Mouse (Mus musculus): ENCODE data around the gene Brd4.

Brd4 gene

DNA sequence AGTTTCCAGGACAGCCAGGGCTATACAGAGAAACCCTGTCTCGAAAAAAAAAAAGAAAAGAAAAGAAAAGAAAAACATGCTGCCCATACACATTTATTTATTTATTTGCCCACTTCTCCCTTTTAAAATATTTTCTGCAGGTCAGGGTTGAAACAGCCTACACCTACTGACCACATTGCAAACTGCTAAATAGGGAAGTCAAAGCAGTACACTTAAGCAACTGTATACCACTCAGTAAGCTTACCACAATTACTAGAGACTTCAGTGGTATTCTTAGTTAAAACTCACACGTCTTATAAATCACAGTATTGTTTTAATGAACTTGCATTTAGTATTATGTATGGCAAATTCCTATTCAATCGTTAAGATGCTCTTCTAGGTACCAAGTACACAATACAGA is 3.9 kb downstream of the Brd4 start:
- DNase-seq (ENCODE audit: low spot score), result no peak

DNA sequence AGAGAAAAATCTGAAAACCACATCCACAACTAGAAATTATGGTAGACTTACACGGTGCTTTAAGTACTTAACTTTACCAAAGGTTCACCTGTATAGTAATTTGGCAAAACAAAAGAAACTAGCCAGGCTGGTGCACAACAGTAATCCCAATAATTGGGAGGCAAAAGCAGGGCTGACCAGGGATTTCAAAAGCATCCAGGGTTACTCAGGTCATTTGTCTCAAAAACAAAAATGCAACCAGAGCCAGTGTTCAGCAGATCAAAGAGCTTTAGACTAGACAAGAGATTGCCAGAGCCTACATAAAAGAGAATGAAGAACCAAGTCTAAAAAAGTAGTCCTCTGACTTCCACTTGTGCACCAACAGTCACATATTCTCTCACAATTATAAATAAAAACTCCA is 7.3 kb downstream of the Brd4 start:
- DNase-seq (ENCODE audit: low spot score), result no peak

DNA sequence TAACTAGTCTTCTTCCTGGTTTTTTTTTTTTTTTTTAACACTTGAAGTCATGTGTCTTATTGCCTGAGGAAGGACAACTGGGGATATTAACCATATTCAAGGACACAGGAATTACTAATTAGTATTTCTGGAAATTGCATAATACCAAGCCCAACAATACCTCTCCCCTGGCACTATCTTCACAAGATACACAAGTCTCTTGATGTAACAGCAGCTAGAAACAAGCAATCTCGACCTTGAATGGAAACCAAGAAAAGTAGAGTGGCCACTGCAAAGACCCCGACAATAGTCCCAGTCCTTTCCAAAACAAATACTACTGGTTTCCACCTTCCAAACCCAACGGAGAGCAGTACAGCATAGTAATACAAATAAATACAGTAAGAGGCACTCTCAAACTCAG is 9.0 kb downstream of the Brd4 start:
- DNase-seq (ENCODE audit: low spot score), result no peak

DNA sequence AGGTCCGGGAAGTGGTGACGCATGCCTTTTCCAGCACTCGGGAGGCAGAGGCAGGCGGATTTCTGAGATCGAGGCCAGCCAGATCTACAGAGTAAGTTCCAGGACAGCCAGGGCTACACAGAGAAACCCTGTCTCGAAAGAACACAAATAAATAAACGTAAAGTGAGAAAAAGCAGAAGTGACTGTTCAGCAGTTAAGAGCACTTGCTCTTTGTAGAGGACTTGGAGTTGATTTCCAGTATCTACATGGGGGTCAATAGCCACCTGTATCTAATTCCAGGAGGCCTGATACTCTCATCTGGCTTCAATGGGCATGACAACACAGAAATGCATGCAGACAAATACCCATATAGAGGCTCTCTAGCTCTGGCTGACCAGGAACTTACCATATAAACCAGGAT is 15.4 kb downstream of the Brd4 start:
- no peak for DNase-seq (ENCODE audit: low spot score)

DNA sequence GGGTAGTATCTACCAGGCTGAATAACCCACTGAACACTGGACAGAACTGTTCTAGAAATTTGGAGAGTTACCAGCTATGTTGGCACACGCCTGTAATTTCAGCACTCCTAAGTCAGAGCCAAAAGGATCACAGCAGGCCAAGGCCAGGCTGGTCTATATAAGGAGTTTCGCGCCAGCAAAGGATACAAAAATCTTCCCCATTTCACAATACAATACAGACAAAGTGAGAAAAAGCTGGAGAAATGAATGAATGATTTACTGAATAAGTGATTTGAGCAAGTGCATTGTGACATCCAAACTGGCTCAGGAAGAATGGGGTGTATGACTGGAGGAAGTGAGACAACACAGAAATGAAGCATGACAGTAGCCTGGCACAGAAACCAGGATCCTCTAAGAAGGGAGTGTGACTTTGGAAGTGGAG is 16.0 kb downstream of the Brd4 start:
- DNase-seq (ENCODE audit: low spot score), result no peak

DNA sequence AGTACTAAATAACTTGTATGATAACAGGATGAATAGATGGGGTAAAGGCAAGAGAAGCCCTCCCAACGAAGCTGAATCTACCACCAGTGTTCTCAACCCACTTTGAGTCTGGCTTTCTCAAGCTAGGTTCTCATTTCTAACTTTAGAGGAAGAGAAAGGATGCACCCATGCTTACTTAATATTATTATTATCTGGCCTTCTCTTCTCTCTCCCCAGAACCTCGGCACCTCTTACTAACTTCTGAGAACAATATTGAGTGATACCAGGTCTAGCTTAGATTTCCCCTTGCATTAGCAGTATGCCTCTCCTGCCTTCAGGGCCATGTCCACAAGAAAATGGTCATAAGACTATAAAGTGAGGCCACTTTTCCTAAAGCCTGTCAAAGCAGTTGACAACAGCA is 16.4 kb downstream of the Brd4 start:
- no peak for DNase-seq (ENCODE audit: low spot score)

DNA sequence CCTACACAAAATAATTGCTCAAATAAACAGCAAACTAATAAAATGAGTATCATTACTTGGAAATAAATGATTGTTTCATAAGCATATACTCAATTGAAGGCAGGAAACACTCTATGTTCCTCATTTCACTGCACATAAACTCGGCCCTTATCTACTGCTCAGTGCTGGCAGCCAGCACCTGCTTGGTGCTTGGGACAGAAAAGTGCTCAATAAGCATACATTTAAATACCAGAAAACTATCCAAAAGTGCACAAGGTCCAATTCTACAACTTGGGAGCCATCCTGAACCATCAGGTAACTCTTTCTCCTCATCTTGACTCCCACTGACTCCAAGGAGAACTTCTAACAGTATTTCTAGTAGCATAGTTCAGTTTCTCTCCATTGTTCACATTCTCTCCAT is 16.9 kb downstream of the Brd4 start:
- DNase-seq (ENCODE audit: low spot score), result no peak

DNA sequence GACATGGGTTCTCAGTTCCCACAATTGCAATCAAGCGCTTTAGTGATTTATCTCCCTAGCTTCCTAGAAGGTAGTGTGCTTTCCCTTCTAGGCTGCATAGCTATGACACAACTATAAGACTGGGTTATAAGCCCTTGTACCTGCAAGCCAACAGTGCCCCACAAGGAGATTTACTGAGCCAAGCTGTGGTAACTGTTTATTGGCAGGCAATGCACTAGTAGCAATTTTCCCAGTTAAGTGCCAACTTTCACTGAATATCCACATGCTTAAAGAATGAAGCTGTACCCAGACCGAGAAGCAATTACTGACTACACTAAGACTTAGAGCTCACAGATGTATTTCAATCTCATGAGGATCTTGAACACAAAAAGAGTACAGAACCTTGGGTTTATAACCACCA is 20.9 kb downstream of the Brd4 start:
- DNase-seq (ENCODE audit: low spot score), result no peak

DNA sequence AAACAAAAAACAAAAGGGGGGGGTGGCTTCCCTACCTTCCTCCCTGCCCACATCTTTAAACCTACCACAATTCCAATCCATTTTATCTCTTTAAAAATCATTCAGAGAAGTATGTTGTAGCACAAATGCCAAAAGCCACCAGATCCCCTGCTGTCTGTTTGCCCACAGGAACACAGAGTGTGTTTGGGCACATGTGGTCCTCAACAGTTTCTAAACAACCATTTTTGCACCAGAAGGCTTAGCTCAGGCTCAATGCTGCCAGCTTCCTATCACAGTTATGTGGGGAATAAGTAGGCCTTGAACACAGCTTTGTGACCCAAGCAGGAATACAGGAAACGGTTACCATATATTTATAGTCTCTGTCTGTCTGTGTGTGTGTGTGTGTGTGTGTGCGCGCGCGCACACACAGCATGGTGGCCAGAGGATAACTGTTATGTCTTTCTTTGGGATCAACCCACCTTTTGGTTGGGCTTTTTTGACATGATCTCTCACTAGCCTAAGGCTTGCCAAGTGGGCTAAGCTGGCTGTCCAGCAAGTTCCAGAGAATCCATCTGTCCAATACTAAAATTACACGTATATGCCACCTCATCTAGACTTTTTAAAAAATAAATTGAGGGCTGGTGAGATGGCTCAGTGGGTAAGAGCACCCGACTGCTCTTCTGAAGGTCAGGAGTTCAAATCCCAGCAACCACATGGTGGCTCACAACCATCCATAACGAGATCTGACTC is 21.5 kb downstream of the Brd4 start:
- no peak for DNase-seq (ENCODE audit: low spot score)

DNA sequence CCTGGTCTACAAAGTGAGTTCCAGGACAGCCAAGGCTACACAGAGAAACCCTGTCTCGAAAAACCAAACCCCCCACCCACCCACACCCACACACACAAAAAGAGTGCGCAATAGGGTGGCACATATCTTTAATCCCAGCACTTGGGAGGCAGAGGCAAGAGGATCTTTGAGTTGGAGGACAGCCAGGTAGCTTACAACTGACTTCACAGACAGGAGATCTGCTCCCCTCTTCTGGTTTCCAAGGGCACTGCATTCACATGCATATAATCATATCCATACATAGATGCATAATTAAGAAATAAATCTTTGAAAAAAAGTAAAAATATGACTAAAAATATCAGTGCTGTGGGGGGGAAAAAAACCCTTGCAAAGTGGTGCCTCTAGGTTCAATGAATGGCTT is 25.7 kb downstream of the Brd4 start:
- DNase-seq (ENCODE audit: low spot score), result no peak

DNA sequence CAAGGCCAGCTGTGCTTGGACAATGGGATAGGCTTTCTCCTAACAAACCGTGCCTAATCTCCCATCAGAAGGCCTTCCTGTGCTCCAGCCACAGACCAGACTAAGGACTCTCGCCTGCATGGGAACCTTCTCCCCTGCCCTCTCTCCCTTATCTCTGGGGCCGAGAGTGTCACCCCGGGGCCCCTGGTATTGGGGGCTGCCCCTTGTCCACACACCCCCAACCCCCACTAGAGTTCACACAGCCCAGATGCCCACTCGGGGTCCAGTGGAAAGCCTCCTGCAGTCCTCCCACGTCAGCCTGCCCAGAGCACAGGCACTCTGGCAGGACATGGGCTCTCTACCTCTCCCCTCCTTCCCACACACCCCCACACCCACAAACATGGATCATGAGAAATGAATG is 26.6 kb downstream of the Brd4 start:
- DNase-seq (ENCODE audit: low spot score), result no peak

DNA sequence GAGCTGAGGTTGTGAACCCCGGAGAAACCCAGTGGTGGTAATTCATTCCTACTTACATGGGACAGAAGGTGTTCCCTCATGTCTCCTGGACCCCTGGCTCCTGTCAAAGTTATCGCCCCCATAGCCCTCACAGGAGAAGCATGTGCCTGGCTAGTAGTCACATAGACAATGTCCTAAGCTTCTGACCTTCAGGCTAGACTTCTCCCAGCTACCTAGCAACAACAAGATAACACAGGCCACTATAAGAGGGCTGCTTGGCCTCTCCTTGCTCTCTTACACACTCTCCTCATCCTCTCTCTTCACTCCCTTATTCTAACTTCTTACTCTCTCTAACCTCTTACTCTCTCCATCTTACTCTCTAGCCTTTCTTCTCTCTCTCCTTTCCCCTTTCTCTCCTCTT is 27.1 kb downstream of the Brd4 start:
- DNase-seq (ENCODE audit: low spot score), result no peak

DNA sequence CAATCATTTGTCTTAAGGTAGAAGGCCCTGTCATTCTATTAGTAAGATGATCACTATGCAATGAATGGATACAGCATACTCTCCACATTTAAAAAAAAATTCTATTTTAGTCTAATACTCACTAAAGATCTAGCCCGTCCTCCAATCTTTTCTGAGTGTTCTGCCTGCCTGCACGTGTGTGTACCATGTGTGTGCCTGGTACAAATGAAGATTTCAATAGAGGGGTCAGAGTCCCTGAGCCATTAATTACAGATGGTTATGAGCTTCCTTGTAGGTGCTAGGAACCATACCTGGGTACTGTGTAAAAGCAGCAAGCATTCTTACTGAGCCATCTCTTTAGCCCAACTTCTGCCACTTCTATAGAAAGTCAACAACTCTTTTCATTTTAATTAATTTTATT is 27.6 kb downstream of the Brd4 start:
- no peak for DNase-seq (ENCODE audit: low spot score)

DNA sequence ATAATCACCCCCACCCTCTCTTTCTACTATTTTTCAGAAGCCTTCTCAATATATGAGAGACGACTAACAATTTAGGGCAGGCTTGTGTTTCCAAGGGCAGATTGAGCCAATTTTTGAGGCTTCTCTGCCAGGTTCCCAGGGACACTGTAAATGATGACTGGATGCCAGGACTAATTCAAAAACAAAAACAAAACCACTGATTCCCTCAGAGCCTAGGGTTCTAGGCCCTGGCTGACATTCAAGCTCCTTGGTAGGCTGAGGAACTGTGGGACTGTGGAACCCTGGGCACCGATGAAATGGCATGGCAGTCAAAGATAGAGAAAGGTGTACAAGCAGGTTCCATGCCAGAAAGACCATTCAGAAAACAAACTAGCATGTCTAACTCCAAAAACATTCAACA is 31.3 kb downstream of the Brd4 start:
- no peak for DNase-seq (ENCODE audit: low spot score)

DNA sequence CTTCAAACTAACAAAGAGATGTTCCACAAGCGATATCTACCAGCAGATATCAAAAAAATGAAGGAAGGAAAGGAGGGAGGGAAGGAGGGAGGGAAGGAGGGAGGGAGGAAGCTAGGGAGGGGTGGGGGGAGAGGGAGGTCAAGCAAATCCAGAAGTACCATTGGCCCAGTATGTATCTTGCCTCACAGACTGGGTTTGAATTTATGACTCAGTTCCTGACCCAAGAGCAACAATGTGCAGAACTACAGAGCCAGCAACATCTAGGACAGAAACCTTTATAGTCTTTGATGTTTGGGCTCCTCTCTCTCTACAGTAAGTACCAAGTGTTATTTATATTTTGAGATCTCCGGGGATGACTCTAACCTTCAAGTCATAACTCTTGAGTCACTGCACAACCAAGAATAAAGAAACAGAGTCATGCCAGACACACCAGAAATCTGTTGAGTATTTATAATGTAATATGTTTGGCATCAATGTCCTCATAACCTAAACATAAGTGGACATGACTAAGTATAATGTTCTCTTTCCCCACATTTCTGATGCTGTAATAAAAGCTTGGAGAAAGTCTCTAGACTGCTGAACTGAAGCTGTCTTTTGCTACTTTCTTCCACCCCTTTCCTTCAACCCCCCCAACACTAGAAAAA is 32.6 kb downstream of the Brd4 start:
- DNase-seq (ENCODE audit: low spot score), result no peak

DNA sequence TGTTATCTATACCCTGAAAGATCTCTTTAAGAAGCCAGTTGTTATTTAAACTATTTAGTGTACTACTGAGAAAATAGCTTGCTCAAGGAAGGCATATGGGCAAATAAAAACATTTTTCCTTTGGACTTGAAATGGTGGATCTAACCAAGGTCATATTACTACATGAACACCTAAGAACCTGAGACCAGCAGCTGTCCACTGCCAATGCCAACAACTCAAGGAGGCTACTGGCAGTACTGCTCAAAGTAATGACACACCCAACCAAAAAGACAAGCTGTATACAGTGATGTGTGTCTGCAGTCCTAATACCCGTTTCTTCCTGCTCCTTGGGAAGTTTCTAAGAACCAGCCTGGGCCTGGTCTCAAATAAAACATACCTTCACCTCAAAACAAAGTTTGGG is 34.5 kb downstream of the Brd4 start:
- no peak for DNase-seq (ENCODE audit: low spot score)

DNA sequence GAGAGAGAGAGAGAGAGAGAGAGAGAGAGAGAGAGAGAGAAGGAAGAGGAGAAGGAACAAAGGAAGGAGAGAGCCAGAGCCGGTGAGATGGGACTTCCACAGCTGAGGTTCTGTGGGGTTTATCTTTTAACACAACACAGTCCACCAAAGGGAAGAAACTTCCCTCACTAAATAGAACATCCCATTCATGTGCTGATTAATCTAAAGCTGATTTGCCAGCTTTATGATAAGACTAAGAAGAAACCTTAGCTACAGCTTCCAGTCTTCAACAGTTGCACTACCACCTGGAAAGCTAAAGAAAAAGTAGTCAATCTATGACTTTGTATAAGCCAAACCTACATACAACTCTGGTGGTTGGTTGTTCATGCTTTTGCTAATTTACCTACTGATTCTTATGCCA is 36.3 kb downstream of the Brd4 start:
- no peak for DNase-seq (ENCODE audit: low spot score)

DNA sequence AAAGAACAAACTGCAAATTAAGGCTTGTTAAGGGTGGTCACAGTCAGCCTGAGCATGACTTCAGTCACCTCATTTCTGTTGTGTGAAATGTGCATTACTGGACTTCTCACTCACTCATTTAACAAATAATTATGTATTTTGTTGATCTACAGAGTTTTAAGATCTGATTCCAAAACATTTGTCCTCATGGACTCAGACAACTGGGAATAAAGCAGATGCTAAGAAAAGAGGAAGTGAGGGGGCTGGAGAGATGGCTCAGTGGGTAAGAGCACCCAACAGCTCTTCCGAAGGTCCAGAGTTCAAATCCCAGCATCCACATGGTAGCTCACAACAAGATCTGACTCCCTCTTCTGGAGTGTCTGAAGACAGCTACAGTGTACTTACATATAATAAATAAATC is 36.9 kb downstream of the Brd4 start:
- no peak for DNase-seq (ENCODE audit: low spot score)

DNA sequence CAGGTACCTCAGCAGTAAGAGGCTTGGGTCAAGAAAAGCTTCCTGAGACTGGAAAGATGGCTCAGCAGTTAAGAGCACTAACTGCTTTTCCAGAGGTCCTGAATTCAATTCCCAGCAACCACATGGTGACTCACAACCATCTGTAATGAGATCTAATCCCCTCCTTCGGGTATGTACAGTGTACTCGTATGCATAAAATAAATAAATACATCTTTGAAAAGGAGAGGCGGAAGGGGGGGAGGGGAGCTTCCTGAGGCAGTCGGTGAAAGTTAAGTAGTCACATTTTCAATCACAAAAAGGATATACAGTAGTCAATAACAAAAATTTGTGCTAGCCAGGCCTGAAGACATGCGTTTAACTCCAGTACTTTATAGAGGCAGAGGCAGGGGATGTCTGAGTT is 38.4 kb downstream of the Brd4 start:
- DNase-seq (ENCODE audit: low spot score), result no peak

DNA sequence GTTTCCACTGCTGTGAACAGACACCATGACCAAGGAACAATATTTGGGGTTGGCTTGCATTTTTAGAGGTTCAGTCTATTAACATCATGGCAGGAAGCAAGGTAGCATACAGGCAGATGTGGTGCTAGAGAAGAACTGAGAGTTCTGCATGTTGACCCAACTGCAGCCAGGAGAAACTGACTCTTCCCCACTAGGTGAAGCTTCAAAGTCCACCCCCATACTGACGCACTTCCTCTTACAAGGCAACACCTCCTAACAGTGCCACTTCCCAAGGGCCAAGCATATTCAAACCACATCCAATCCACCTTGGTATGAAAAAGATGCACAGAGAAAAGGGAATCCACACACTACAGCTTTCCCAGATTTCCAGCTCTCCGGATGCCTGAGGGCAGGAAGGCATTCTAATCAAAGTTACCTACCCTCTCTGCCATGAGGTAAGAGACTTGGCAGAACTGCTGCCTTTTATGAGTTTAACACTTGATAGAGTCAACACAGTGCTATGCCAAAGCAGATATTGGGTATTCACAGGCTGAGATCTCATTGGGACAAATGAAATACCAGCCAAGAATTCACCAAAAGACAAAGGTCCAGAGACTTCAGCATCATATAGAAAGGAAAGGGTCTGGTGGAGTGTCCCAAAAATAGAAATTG is 43.5 kb downstream of the Brd4 start:
- no peak for DNase-seq (ENCODE audit: low spot score)

DNA sequence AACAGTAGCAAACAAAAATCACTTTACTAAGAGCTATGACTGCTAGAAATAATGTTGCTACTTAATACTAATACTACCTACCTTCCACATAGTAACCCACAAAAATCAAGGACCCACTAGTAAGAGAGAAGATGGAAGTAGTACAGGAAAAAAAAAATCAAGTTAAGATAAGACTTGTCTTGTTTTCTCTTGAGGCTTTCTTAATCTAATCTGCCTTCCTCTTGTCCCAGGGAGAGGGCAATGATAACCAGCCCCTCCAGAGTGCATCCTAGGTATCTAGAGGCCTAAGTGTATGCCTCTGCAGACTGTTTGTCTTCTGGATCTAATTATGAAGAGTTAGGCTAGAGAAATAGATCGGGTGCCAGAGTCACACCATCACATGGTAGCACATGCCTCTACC is 45.9 kb downstream of the Brd4 start:
- no peak for DNase-seq (ENCODE audit: low spot score)

DNA sequence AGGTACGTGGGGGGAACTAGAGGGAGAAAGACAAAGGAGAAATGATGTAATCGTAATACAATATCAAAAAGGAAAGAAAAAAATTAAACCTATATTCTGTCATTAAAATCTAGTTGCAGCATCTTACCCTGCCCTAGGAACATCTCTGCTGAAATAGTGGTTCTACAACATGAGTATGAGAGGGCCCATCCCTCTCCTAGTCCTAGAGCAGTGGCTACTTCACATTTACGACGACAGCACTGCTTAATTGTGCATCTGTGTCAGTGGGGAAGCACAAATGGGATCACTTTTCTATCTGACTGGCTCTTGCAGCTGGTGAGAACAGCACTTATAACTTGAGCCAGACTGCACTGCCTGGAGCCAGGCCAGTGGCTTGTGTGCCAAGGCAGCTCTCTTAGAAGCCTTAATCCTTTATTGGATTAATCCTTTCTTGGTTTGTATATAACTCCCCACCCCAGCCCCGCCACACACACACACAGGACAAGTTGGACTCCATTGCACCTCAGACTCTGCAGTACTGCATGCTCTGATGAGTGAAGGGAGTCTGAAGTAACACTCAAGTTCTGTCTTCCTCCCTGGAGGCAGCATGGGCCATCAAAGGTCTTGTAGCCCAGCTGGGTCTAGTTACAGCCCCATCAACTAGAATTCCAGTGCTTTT is 48.9 kb downstream of the Brd4 start:
- peak; percentile 91 for DNase-seq (ENCODE audit: low spot score)

DNA sequence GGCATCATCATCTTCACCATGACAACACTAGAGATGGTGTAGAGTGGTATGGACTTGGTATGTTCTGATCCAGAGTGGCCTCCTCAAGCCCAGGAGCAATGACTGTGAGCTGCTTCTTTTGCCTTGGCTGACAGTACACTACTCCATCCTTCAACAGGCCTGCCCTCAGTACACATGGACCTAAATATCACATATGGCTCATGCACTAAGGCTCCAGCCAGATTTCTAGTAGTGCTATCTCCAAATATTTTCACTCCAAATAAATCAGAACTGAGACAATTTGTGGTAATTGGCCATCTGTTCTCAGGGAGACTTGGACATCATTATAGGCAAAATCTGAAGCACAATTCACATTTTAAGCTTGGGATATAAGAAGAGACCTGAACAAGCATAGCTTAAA is 51.3 kb downstream of the Brd4 start:
- DNase-seq (ENCODE audit: low spot score), result no peak

All from MN1 (cell line).